In the genomic region with DNA sequence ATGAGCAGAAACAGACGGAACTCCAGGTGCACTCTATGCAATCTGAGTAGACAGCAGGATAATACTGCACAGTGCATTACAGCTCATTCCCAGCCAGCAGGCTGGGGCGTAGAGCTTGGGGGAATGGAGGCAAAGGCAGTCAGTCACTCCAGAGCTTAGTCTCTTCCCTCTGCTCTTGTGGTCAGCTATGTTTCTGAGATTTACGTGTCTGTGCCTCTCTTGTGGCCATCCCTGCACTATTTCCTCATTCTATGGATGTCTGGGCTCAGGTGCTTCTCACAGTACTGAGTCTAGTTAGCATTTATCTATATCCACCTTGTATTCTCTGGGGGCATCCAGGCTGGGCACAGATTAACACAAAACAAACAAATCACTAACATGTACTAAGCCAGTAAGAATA, we compare ENCODE assay signal across 35 mouse cellular contexts.
"Had no signal": no experiment of that assay in that cellular context is flagged by ENCODE, and none has a peak within 500 bp of the region (broad histone marks: within the 10 kb centered on the region; RNA-seq: fewer than 3 reads in every experiment).

No protein-coding gene starts in this region.

- H3K9ac ChIP-seq: heart, embryonic 12.5 days; heart, embryonic 13.5 days; heart, embryonic 15.5 days; hindbrain, embryonic 12.5 days; hindbrain, embryonic 13.5 days; hindbrain, embryonic 14.5 days; hindbrain, embryonic 15.5 days; intestine, embryonic 15.5 days; kidney, embryonic 15.5 days had no signal

- H3K36me3 ChIP-seq: heart, embryonic 10.5 days; heart, embryonic 12.5 days; heart, embryonic 13.5 days; heart, embryonic 15.5 days; hindbrain, embryonic 10.5 days; hindbrain, embryonic 12.5 days; hindbrain, embryonic 13.5 days; hindbrain, embryonic 15.5 days; intestine, embryonic 15.5 days; kidney, embryonic 15.5 days had no signal

- DNase-seq: heart, postnatal 10 days; heart, postnatal 14 days; heart, postnatal 4 days; kidney, adult 11 months; kidney, adult 18-20 months; kidney, adult 2 months; kidney, adult 8-10 months; kidney, adult 9 months; kidney, postnatal 10 days; kidney, postnatal 14 days; kidney, postnatal 25 days; kidney, postnatal 36 days; kidney, postnatal 4 days; layer of hippocampus, adult 9-11 months; layer of hippocampus, postnatal 36 days had no signal

- H3K9me3 ChIP-seq: heart, embryonic 10.5 days; heart, embryonic 12.5 days; heart, embryonic 13.5 days; heart, embryonic 15.5 days; hindbrain, embryonic 10.5 days; hindbrain, embryonic 12.5 days; hindbrain, embryonic 13.5 days; hindbrain, embryonic 15.5 days; intestine, embryonic 15.5 days; kidney, embryonic 15.5 days had no signal

- H3K27me3 ChIP-seq: heart, embryonic 12.5 days; heart, embryonic 13.5 days; heart, embryonic 15.5 days; hindbrain, embryonic 12.5 days; hindbrain, embryonic 13.5 days; hindbrain, embryonic 15.5 days; intestine, embryonic 15.5 days; kidney, embryonic 15.5 days had no signal

- H3K4me3 ChIP-seq: heart, embryonic 10.5 days; heart, embryonic 12.5 days; heart, embryonic 13.5 days; heart, embryonic 15.5 days; hindbrain, embryonic 10.5 days; hindbrain, embryonic 12.5 days; hindbrain, embryonic 13.5 days; hindbrain, embryonic 15.5 days; intestine, embryonic 15.5 days; kidney, embryonic 15.5 days; layer of hippocampus, adult 2 months; left cerebral cortex, adult 2 months had no signal

- H3K4me2 ChIP-seq: heart, embryonic 11.5 days; heart, embryonic 12.5 days; heart, embryonic 13.5 days; heart, embryonic 15.5 days; hindbrain, embryonic 12.5 days; hindbrain, embryonic 13.5 days; hindbrain, embryonic 14.5 days; hindbrain, embryonic 15.5 days; intestine, embryonic 15.5 days; kidney, embryonic 15.5 days had no signal

- H3K27ac ChIP-seq: heart, embryonic 10.5 days; heart, embryonic 13.5 days; heart, embryonic 15.5 days; hindbrain, embryonic 10.5 days; hindbrain, embryonic 12.5 days; hindbrain, embryonic 13.5 days; hindbrain, embryonic 14.5 days; hindbrain, embryonic 15.5 days; hindbrain, postnatal 0 days; intestine, embryonic 15.5 days; kidney, embryonic 15.5 days; kidney, postnatal 0 days; layer of hippocampus, adult 2 months; left cerebral cortex, adult 2 months had no signal

- ATAC-seq: hindbrain, embryonic 16.5 days; hindbrain, postnatal 0 days; inflammation-experienced regulatory T-cells, adult 6 months; intestine, embryonic 15.5 days; intestine, embryonic 16.5 days; intestine, postnatal 0 days had no signal

- H3K4me1 ChIP-seq: heart, embryonic 12.5 days; heart, embryonic 15.5 days; intestine, embryonic 15.5 days; kidney, embryonic 15.5 days had no signal
